Mouse (Mus musculus) cerebellum, adult 11 months (tissue): ENCODE measurements around the gene Spi1.
"Not testable (repeated sequence)": the region's sequence is repeated elsewhere in the genome, so short reads cannot be mapped to it uniquely, and the experiment has no call there.

ENCODE experiments used
- DNase-seq: peaks from one replicate; pipeline ENCODE4 v3.0.0; 2022

Spi1 gene

GRCm38 (mm10) chr2:91081775-91082695, at the start of gene Spi1:
Gene Spi1, plus strand, starts transcription at chr2:91082390.
- DNase-seq = no peak

GRCm38 (mm10) chr2:91033000-91033399, 49.2 kb upstream of the Spi1 start:
- DNase-seq = no peak

DNA sequence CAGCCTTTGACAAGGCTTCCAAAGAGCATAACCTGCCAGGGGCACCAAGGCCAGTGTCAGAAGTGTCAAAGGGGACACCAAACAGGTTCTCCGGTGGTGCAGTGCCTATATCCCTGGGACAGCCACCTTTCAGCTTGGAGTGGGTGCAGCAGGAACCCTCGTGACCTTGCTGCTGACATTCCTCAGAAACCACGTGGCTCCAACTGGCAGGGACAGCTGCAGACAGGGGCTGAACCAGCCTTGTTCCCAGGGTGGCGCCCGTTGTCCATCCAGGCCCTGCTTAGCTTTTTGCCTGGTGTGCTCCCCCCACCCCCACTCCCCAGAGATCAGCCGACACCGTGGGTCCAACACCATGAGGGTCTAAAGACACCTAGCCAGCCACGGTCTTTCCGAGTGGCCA, 46.8 kb upstream of the Spi1 start, which contains the start of gene Rapsn:
Gene Rapsn (plus strand): TSS at position 236 of the 400 bp plus-strand sequence.
- no peak for DNase-seq

DNA sequence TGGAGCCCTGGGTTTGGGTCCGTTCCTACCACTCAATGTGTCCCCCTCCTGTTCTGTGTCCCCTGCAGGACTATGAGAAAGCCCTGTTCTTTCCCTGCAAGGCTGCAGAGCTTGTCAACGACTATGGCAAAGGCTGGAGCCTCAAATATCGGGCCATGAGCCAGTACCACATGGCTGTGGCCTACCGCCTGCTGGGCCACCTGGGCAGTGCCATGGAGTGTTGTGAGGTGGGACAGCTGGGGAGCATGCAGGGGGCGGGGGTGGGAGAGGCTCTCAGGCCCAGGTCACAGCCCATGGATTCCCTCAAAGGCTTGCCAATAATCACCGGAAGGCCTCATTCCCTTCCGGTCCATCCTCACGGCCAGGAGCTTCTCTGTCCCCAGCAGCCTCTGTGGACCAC, 40.4 kb upstream of the Spi1 start:
- no peak for DNase-seq

GRCm38 (mm10) chr2:91042651-91043398, 39.4 kb upstream of the Spi1 start:
- no peak for DNase-seq

DNA sequence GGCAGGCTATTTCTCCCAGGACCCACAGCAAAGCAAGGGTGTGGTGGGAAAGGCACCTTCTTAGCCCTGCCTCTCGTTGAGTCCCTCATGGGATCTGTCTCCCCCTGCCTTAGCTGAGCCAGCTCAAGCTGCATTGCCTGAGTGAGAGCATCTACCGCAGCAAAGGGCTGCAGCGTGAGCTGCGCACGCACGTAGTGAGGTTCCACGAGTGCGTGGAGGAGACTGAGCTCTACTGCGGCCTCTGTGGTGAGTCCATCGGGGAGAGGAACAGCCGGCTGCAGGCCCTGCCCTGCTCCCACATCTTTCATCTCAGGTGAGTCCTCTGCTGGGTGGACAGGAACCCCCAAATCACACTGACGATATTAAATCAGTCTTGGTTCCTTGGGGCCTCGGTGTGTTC, 37.5 kb upstream of the Spi1 start:
- no peak for DNase-seq

GRCm38 (mm10) chr2:91045805-91046204, 36.4 kb upstream of the Spi1 start:
- DNase-seq = not testable (repeated sequence)

- DNase-seq = no peak
Measured at GRCm38 (mm10) chr2:91047359-91047758, 34.8 kb upstream of the Spi1 start.

- DNase-seq = no peak
Measured at GRCm38 (mm10) chr2:91051917-91052316, 30.3 kb upstream of the Spi1 start.

- no peak for DNase-seq
Measured at GRCm38 (mm10) chr2:91052752-91053151, 29.4 kb upstream of the Spi1 start.

DNA sequence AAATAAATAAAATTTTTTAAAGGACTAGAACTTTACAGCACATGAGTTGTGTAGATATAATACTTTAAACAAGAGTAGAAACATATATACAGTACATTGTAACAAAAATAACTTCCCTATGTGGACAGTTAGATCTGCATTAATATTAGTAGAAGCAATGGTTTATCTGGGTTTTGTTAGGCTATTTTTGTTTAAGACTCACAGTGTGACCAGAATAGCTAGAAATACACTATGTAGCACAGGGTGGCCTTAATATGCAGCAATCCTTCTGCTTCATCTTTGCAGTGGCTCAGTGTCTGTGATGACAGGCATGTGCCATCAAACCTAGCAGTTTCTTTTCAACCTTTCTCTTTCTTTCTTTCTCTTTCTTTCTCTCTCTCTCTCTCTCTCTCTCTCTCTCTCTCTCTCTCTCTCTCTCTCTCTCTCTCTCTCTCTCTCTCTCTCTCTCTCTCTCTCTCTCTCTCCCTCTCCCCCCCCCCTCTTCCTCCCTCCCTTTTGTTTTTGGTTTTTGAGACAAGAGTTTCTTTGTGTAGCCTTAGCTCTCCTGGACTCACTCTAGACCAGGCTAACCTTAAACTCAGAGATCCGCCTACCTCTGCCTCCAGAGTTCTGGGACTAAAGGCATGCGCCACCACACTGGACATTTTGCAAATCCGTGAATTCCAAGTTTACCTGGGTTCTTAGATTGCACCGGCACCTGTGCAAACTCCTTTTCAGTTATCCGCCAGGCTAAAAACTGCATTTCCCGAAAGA, 28.8 kb upstream of the Spi1 start:
- DNase-seq = no peak

DNA sequence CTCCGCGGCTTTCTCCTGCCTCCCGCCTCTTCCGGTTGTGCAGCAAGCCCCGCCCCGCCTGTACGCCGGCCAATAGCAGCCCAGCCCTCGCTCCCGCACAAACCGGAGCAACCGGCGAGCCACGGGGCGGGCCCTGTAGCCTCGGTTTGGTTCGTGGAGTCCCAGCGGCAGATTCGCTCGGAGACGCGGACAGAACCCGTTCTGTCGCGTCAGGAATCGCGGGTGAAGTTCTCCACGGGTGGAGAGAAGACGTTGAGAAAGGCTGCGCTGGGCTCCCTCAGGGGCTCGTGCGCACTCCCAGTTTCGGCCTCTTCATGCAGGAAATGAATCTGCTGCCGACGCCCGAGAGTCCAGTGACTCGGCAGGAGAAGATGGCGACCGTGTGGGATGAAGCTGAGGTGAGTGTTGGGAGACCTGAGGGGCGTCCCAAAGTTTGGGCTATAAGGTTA, 28.2 kb upstream of the Spi1 start, which contains the start of gene Psmc3:
Gene Psmc3 (plus strand): TSS at position 76 of the 449 bp plus-strand sequence.
- peak; percentile 97 for DNase-seq

DNA sequence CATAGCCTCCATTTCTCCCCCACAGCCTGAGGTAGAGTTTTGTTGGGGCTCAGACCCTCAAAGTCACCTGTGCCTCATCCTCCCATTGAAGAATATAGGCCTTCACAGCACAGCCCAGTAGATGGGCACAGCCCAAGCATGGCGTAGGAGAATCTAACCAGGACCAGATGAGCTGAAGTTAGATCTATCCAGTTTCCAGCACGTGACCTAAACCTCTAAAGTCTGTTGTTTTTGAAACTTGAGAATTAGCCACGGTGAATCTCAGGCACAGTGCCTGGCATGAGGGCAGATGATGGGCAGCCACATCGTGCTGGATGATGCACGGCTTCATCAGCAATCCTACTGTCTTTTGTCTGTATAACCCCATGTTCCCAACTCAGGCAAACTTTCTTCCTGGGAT, 23.8 kb upstream of the Spi1 start:
- no peak for DNase-seq

DNA sequence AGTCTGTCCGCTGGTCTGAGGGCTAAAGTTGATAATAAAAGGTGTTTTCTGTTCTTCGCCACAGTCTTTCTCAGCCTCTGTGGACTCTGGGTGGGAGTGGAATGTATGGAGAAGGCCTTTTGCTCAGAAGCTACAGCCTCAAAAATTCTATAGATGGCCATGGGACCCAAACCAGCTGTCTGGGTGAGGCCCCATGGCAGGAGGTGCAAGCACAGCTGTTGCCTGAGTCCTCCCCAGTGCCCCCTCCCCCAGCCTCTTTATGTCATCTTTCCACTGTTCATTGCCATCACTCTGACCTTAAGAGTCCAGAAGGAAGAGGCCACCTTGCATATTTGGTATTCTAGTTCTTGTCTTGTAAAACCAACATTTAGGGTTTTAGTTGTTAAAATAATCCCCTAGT, 22.8 kb upstream of the Spi1 start:
- no peak for DNase-seq

GRCm38 (mm10) chr2:91060544-91061355, 21.4 kb upstream of the Spi1 start:
- no peak for DNase-seq

GRCm38 (mm10) chr2:91061849-91062481, 20.2 kb upstream of the Spi1 start:
- DNase-seq = no peak

GRCm38 (mm10) chr2:91062779-91063606, 19.2 kb upstream of the Spi1 start:
- DNase-seq = no peak

DNA sequence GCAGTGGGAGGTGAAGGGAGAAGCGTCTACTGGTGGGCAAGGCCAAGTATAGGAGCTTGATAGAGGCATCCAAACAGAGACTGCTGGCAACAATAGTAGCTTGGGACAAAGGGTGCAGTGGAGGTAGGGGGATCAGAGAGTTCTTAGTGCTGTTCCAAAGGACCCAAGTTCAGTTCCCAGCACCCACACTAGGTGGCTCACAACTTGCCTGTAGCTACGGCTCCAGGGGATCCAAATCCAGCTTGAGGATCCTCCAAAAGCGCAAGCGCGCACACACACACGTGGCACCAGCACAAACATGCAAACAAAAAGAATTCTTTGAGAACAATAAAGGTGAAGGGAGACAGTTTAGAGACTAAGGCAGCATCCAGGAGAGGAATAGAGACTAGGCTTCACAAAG, 18.0 kb upstream of the Spi1 start:
- no peak for DNase-seq

DNA sequence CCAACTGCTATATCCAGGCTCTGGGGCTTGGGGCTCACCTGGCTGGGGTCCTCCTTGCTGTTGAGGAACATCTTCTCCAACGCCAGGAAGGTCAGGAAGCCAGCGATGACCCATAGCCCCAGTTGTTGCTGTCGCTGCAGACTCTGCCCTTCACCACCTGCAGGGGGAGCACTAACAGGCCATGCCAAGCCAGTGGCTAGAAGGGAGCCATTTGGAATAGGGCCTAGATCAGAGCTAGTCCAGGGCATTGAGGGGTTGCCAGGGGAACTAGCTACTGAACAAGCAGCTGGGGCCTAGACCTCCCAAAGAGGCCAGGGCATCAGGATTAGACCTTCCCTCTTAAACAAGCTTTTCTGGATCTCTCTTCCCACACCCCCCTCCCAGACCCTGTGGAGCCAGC, 16.6 kb upstream of the Spi1 start:
- peak; percentile 34 for DNase-seq

GRCm38 (mm10) chr2:91066455-91066854, 15.7 kb upstream of the Spi1 start:
- no peak for DNase-seq
